Mouse (Mus musculus): Measurements from ENCODE around the gene Edrf1. TPM values are rescaled to one million over a fixed set of nuclear protein-coding genes. Genes with fewer than 3 reads are reported as not detected.
A peak's percentile ranks its signal among the peaks of the same experiment; 100 is the strongest.

Edrf1 gene
- 7.7 and 10.9 TPM in 2 replicates for polyA plus RNA-seq (2012; rRNA removed)

GRCm38 (mm10) chr7:133637361-133638305 lies at the start of gene Edrf1:
TSS of gene Edrf1 (plus strand) at chr7:133637543.
- Histone ChIP-seq H3K27ac (ENCODE audit: insufficient read depth, low read length) (peak within 1 kb of the TSS; percentile 82), H3K4me1 (ENCODE audit: control insufficient read depth, insufficient read depth, insufficient read length) (no peaks in the 10 kb centered on the region), H3K27me3 (ENCODE audit: control insufficient read depth, insufficient read depth, low read length) (no peaks in the 10 kb centered on the region), H3K36me3 (ENCODE audit: control insufficient read depth, insufficient read depth, low read length) (peaks cover 12% of the 10 kb centered on the region), H3K4me3 (ENCODE audit: extremely low read depth, insufficient read depth, insufficient read length) (peak within 1 kb of the TSS; percentile 94)
- peak; percentile 97 to 98 for DNase-seq (ENCODE audit: low read depth in 1 of 2, low spot score in 2 of 2)
- TF ChIP-seq POLR2A (IDR thresholded peaks at IDR 0.05; ENCODE audit: low read depth, low read length) = peak; percentile 74
- TF ChIP-seq CTCF (IDR thresholded peaks at IDR 0.05; ENCODE audit: extremely low read depth, insufficient read depth, insufficient read length, insufficient replicate concordance) = no peak
- under 1% methylated on average over 81 of the region's 81 CpGs for WGBS

GRCm38 (mm10) chr7:133591750-133592149 lies 45.6 kb upstream of the Edrf1 start:
- H3K27me3 ChIP-seq (ENCODE audit: control insufficient read depth, insufficient read depth, low read length) = no peaks in the 10 kb centered on the region
- no peaks in the 10 kb centered on the region for H3K36me3 ChIP-seq (ENCODE audit: control insufficient read depth, insufficient read depth, low read length)
- no peak for DNase-seq (ENCODE audit: low read depth in 1 of 2, low spot score in 2 of 2)
- 85% methylated on average over 1 of the region's 1 CpGs for WGBS
- H3K4me1 ChIP-seq (ENCODE audit: control insufficient read depth, insufficient read depth, insufficient read length) = no peaks in the 10 kb centered on the region
- no peak for TF ChIP-seq POLR2A (IDR thresholded peaks at IDR 0.05; ENCODE audit: low read depth, low read length)
- TF ChIP-seq CTCF (IDR thresholded peaks at IDR 0.05; ENCODE audit: extremely low read depth, insufficient read depth, insufficient read length, insufficient replicate concordance) = no peak
- no peak overlapping the region for H3K27ac ChIP-seq (ENCODE audit: insufficient read depth, low read length)
- H3K4me3 ChIP-seq (ENCODE audit: extremely low read depth, insufficient read depth, insufficient read length) = no peak overlapping the region

- H3K27me3 ChIP-seq (ENCODE audit: control insufficient read depth, insufficient read depth, low read length) = no peaks in the 10 kb centered on the region
- no peaks in the 10 kb centered on the region for H3K4me1 ChIP-seq (ENCODE audit: control insufficient read depth, insufficient read depth, insufficient read length)
- no peak overlapping the region for H3K27ac ChIP-seq (ENCODE audit: insufficient read depth, low read length)
- no peak overlapping the region for H3K4me3 ChIP-seq (ENCODE audit: extremely low read depth, insufficient read depth, insufficient read length)
- no peaks in the 10 kb centered on the region for H3K36me3 ChIP-seq (ENCODE audit: control insufficient read depth, insufficient read depth, low read length)
- no peak for DNase-seq (ENCODE audit: low read depth in 1 of 2, low spot score in 2 of 2)
- no peak for TF ChIP-seq POLR2A (IDR thresholded peaks at IDR 0.05; ENCODE audit: low read depth, low read length)
- no peak for TF ChIP-seq CTCF (IDR thresholded peaks at IDR 0.05; ENCODE audit: extremely low read depth, insufficient read depth, insufficient read length, insufficient replicate concordance)
- WGBS = 56% methylated on average over 1 of the region's 1 CpGs
Measured at GRCm38 (mm10) chr7:133600558-133600957, 36.8 kb upstream of the Edrf1 start.

GRCm38 (mm10) chr7:133602058-133602457 lies 35.3 kb upstream of the Edrf1 start, which contains the start of gene Tex36:
TSS of gene Tex36 (minus strand) at chr7:133602158.
- no peak within 1 kb of the TSS for H3K4me3 ChIP-seq (ENCODE audit: extremely low read depth, insufficient read depth, insufficient read length)
- no peaks in the 10 kb centered on the region for H3K4me1 ChIP-seq (ENCODE audit: control insufficient read depth, insufficient read depth, insufficient read length)
- no peaks in the 10 kb centered on the region for H3K36me3 ChIP-seq (ENCODE audit: control insufficient read depth, insufficient read depth, low read length)
- H3K27me3 ChIP-seq (ENCODE audit: control insufficient read depth, insufficient read depth, low read length) = no peaks in the 10 kb centered on the region
- no peak within 1 kb of the TSS for H3K27ac ChIP-seq (ENCODE audit: insufficient read depth, low read length)
- no peak for DNase-seq (ENCODE audit: low read depth in 1 of 2, low spot score in 2 of 2)
- TF ChIP-seq POLR2A (IDR thresholded peaks at IDR 0.05; ENCODE audit: low read depth, low read length) = no peak
- no peak for TF ChIP-seq CTCF (IDR thresholded peaks at IDR 0.05; ENCODE audit: extremely low read depth, insufficient read depth, insufficient read length, insufficient replicate concordance)
- 67% methylated on average over 2 of the region's 2 CpGs for WGBS

- no peak for TF ChIP-seq POLR2A (IDR thresholded peaks at IDR 0.05; ENCODE audit: low read depth, low read length)
- WGBS = 79% methylated on average over 2 of the region's 2 CpGs
- no peak overlapping the region for H3K27ac ChIP-seq (ENCODE audit: insufficient read depth, low read length)
- no peaks in the 10 kb centered on the region for H3K36me3 ChIP-seq (ENCODE audit: control insufficient read depth, insufficient read depth, low read length)
- no peak overlapping the region for H3K4me3 ChIP-seq (ENCODE audit: extremely low read depth, insufficient read depth, insufficient read length)
- H3K27me3 ChIP-seq (ENCODE audit: control insufficient read depth, insufficient read depth, low read length) = no peaks in the 10 kb centered on the region
- H3K4me1 ChIP-seq (ENCODE audit: control insufficient read depth, insufficient read depth, insufficient read length) = no peaks in the 10 kb centered on the region
- DNase-seq (ENCODE audit: low read depth in 1 of 2, low spot score in 2 of 2) = no peak
Measured at GRCm38 (mm10) chr7:133603156-133603555, 34.2 kb upstream of the Edrf1 start.

GRCm38 (mm10) chr7:133604427-133605081 lies 32.8 kb upstream of the Edrf1 start:
- Histone ChIP-seq H3K4me3 (ENCODE audit: extremely low read depth, insufficient read depth, insufficient read length) (no peak overlapping the region), H3K4me1 (ENCODE audit: control insufficient read depth, insufficient read depth, insufficient read length) (no peaks in the 10 kb centered on the region), H3K36me3 (ENCODE audit: control insufficient read depth, insufficient read depth, low read length) (no peaks in the 10 kb centered on the region), H3K27me3 (ENCODE audit: control insufficient read depth, insufficient read depth, low read length) (no peaks in the 10 kb centered on the region), H3K27ac (ENCODE audit: insufficient read depth, low read length) (no peak overlapping the region)
- DNase-seq (ENCODE audit: low read depth in 1 of 2, low spot score in 2 of 2) = no peak
- WGBS = 84% methylated on average over 13 of the region's 13 CpGs
- TF ChIP-seq POLR2A (IDR thresholded peaks at IDR 0.05; ENCODE audit: low read depth, low read length) (no peak), CTCF (IDR thresholded peaks at IDR 0.05; ENCODE audit: extremely low read depth, insufficient read depth, insufficient read length, insufficient replicate concordance) (no peak)

Measured in spleen, adult 2 months (tissue).